Mouse (Mus musculus): ENCODE measurements around the gene Lmtk3. TPM values are rescaled to one million over a fixed set of nuclear protein-coding genes. Genes with fewer than 3 reads are reported as not detected.
A peak's percentile ranks its signal among the peaks of the same experiment; 100 is the strongest.

Gene Lmtk3
- polyA plus RNA-seq, 1 experiment from 2014 or later = 5.4 TPM

GRCm38 (mm10) chr7:45786136-45786578 lies 2.6 kb downstream of the Lmtk3 start:
- DNase-seq (ENCODE audit: low spot score) = peak; percentile 78
- Histone ChIP-seq H3K27me3 (ENCODE audit: insufficient read depth, poor library complexity, severe bottlenecking) (peaks cover 24% of the 10 kb centered on the region), H3K9me3 (no peaks in the 10 kb centered on the region), H3K4me1 (replicated peaks) (peaks cover 50% of the 10 kb centered on the region), H3K4me3 (peak overlapping the region; percentile 80), H3K27ac (peak overlapping the region; percentile 89), H3K36me3 (peaks cover 41% of the 10 kb centered on the region)
- under 1% methylated on average over 14 of the region's 14 CpGs for WGBS

GRCm38 (mm10) chr7:45786661-45787413 lies 3.3 kb downstream of the Lmtk3 start:
- Histone ChIP-seq H3K36me3 (peaks cover 48% of the 10 kb centered on the region), H3K9me3 (no peaks in the 10 kb centered on the region), H3K4me3 (peak overlapping the region; percentile 80), H3K27me3 (ENCODE audit: insufficient read depth, poor library complexity, severe bottlenecking) (peaks cover 24% of the 10 kb centered on the region), H3K27ac (peak overlapping the region; percentile 89), H3K4me1 (replicated peaks) (peaks cover 50% of the 10 kb centered on the region)
- WGBS = 7% methylated on average over 17 of the region's 17 CpGs
- DNase-seq (ENCODE audit: low spot score) = peak; percentile 71

GRCm38 (mm10) chr7:45787642-45788041 lies 4.1 kb downstream of the Lmtk3 start:
- H3K36me3 ChIP-seq = peaks cover 56% of the 10 kb centered on the region
- H3K27ac ChIP-seq = 0 out of 2 replicates have a peak overlapping the region, but pooled peaks have one; percentile 89
- H3K27me3 ChIP-seq (ENCODE audit: insufficient read depth, poor library complexity, severe bottlenecking) = peaks cover 21% of the 10 kb centered on the region; the same call in 1 of the 2 replicates
- peaks cover 50% of the 10 kb centered on the region for H3K4me1 ChIP-seq (replicated peaks)
- no peaks in the 10 kb centered on the region for H3K9me3 ChIP-seq
- no peak for DNase-seq (ENCODE audit: low spot score)
- H3K4me3 ChIP-seq = peak overlapping the region; percentile 80
- 87% methylated on average over 22 of the region's 22 CpGs for WGBS

GRCm38 (mm10) chr7:45790721-45791120 lies 7.2 kb downstream of the Lmtk3 start:
- no peaks in the 10 kb centered on the region for H3K9me3 ChIP-seq
- WGBS = 80% methylated on average over 6 of the region's 6 CpGs
- H3K4me3 ChIP-seq = no peak overlapping the region
- H3K27me3 ChIP-seq (ENCODE audit: insufficient read depth, poor library complexity, severe bottlenecking) = peaks cover 40% of the 10 kb centered on the region
- no peak overlapping the region for H3K27ac ChIP-seq
- peaks cover 27% of the 10 kb centered on the region for H3K4me1 ChIP-seq (replicated peaks)
- peaks cover 87% of the 10 kb centered on the region for H3K36me3 ChIP-seq
- no peak for DNase-seq (ENCODE audit: low spot score)

GRCm38 (mm10) chr7:45791756-45792490 lies 8.4 kb downstream of the Lmtk3 start:
- H3K27ac ChIP-seq = no peak overlapping the region
- peaks cover 99% of the 10 kb centered on the region for H3K36me3 ChIP-seq
- 78% methylated on average over 17 of the region's 17 CpGs for WGBS
- peaks cover 46% of the 10 kb centered on the region for H3K27me3 ChIP-seq (ENCODE audit: insufficient read depth, poor library complexity, severe bottlenecking)
- H3K4me1 ChIP-seq (replicated peaks) = peaks cover 17% of the 10 kb centered on the region
- no peak overlapping the region for H3K4me3 ChIP-seq
- no peak for DNase-seq (ENCODE audit: low spot score)
- no peaks in the 10 kb centered on the region for H3K9me3 ChIP-seq

GRCm38 (mm10) chr7:45793240-45793639 lies 9.7 kb downstream of the Lmtk3 start:
- Histone ChIP-seq H3K4me1 (replicated peaks) (peaks cover 19% of the 10 kb centered on the region), H3K27me3 (ENCODE audit: insufficient read depth, poor library complexity, severe bottlenecking) (peaks cover 55% of the 10 kb centered on the region), H3K9me3 (no peaks in the 10 kb centered on the region), H3K36me3 (peaks cover 95% of the 10 kb centered on the region), H3K27ac (no peak overlapping the region), H3K4me3 (no peak overlapping the region)
- DNase-seq (ENCODE audit: low spot score) = no peak
- 80% methylated on average over 24 of the region's 24 CpGs for WGBS

GRCm38 (mm10) chr7:45793969-45794585 lies 10.5 kb downstream of the Lmtk3 start:
- no peak overlapping the region for H3K27ac ChIP-seq
- H3K36me3 ChIP-seq = peaks cover 90% of the 10 kb centered on the region
- peaks cover 27% of the 10 kb centered on the region for H3K4me1 ChIP-seq (replicated peaks)
- no peaks in the 10 kb centered on the region for H3K9me3 ChIP-seq
- H3K4me3 ChIP-seq = no peak overlapping the region
- WGBS = 81% methylated on average over 44 of the region's 44 CpGs
- DNase-seq (ENCODE audit: low spot score) = no peak
- peaks cover 63% of the 10 kb centered on the region for H3K27me3 ChIP-seq (ENCODE audit: insufficient read depth, poor library complexity, severe bottlenecking)

- H3K27me3 ChIP-seq (ENCODE audit: insufficient read depth, poor library complexity, severe bottlenecking) = peaks cover 72% of the 10 kb centered on the region
These were observed 11.4 kb downstream of the Lmtk3 start for GRCm38 (mm10) chr7:45794971-45795370.

GRCm38 (mm10) chr7:45796950-45797349 lies 13.4 kb downstream of the Lmtk3 start:
- 0 out of 2 replicates have a peak overlapping the region, but pooled peaks have one; percentile 58 for H3K4me3 ChIP-seq
- H3K36me3 ChIP-seq = peaks cover 83% of the 10 kb centered on the region
- H3K4me1 ChIP-seq (replicated peaks) = peaks cover 39% of the 10 kb centered on the region
- no peak overlapping the region for H3K27ac ChIP-seq
- no peaks in the 10 kb centered on the region for H3K9me3 ChIP-seq
- peaks cover 86% of the 10 kb centered on the region for H3K27me3 ChIP-seq (ENCODE audit: insufficient read depth, poor library complexity, severe bottlenecking)
- DNase-seq (ENCODE audit: low spot score) = no peak
- 42% methylated on average over 6 of the region's 6 CpGs for WGBS

More at GRCm38 (mm10) chr7:45794971-45795370, 11.4 kb downstream of the Lmtk3 start:
- H3K4me1 ChIP-seq (replicated peaks) = peaks cover 27% of the 10 kb centered on the region
- WGBS = 95% methylated on average over 29 of the region's 29 CpGs
- H3K27ac ChIP-seq = no peak overlapping the region; the same call in 1 of the 2 replicates
- DNase-seq (ENCODE audit: low spot score) = no peak
- H3K4me3 ChIP-seq = no peak overlapping the region
- H3K36me3 ChIP-seq = peaks cover 84% of the 10 kb centered on the region
- H3K9me3 ChIP-seq = no peaks in the 10 kb centered on the region

GRCm38 (mm10) chr7:45797661-45798510 lies 14.3 kb downstream of the Lmtk3 start:
- 2% methylated on average over 60 of the region's 60 CpGs for WGBS
- Histone ChIP-seq H3K4me3 (peak overlapping the region; percentile 58), H3K4me1 (replicated peaks) (peaks cover 39% of the 10 kb centered on the region), H3K27ac (peak overlapping the region; percentile 74), H3K36me3 (peaks cover 83% of the 10 kb centered on the region), H3K9me3 (no peaks in the 10 kb centered on the region), H3K27me3 (ENCODE audit: insufficient read depth, poor library complexity, severe bottlenecking) (peaks cover 79% of the 10 kb centered on the region)
- no peak for DNase-seq (ENCODE audit: low spot score)

- no peaks in the 10 kb centered on the region for H3K9me3 ChIP-seq
- H3K27me3 ChIP-seq (ENCODE audit: insufficient read depth, poor library complexity, severe bottlenecking) = peaks cover 73% of the 10 kb centered on the region
- peak overlapping the region; percentile 74 for H3K27ac ChIP-seq
- H3K4me3 ChIP-seq = peak overlapping the region; percentile 58
- 2% methylated on average over 19 of the region's 19 CpGs for WGBS
- peaks cover 83% of the 10 kb centered on the region for H3K36me3 ChIP-seq
- no peak for DNase-seq (ENCODE audit: low spot score)
- peaks cover 39% of the 10 kb centered on the region for H3K4me1 ChIP-seq (replicated peaks)
These were observed 14.9 kb downstream of the Lmtk3 start for GRCm38 (mm10) chr7:45798511-45798836.

- peak overlapping the region; percentile 58; the same call in 1 of the 2 replicates for H3K4me3 ChIP-seq
- H3K27me3 ChIP-seq (ENCODE audit: insufficient read depth, poor library complexity, severe bottlenecking) = peaks cover 72% of the 10 kb centered on the region
- H3K9me3 ChIP-seq = no peaks in the 10 kb centered on the region
- peaks cover 38% of the 10 kb centered on the region for H3K4me1 ChIP-seq (replicated peaks)
- WGBS = 51% methylated on average over 7 of the region's 7 CpGs
- DNase-seq (ENCODE audit: low spot score) = no peak
- no peak overlapping the region for H3K27ac ChIP-seq
- H3K36me3 ChIP-seq = peaks cover 83% of the 10 kb centered on the region
These were observed 15.4 kb downstream of the Lmtk3 start for GRCm38 (mm10) chr7:45798931-45799330.
